Mouse (Mus musculus): Measurements from ENCODE around the gene Pakap. TPM values are rescaled to one million over a fixed set of nuclear protein-coding genes. Genes with fewer than 3 reads are reported as not detected.

Gene Pakap
- polyA plus RNA-seq, 1 experiment = 0.38 TPM

GRCm38 (mm10) chr4:57575686-57576085 lies 7.7 kb downstream of the Pakap start:
- Histone ChIP-seq H3K4me3 (ENCODE audit: control insufficient read depth, insufficient read depth, low read length) (no peak overlapping the region), H3K27ac (ENCODE audit: control insufficient read depth, insufficient read depth, low read length) (no peak overlapping the region), H3K27me3 (ENCODE audit: control insufficient read depth, insufficient read depth, low read length) (no peaks in the 10 kb centered on the region), H3K4me1 (replicated peaks; ENCODE audit: control insufficient read depth, insufficient read depth, low read length) (no peaks in the 10 kb centered on the region), H3K36me3 (ENCODE audit: control insufficient read depth, insufficient read depth, low read length) (no peaks in the 10 kb centered on the region)
- no peak for TF ChIP-seq CTCF (IDR thresholded peaks at IDR 0.05; ENCODE audit: borderline replicate concordance, control insufficient read depth, extremely low read depth, insufficient read depth, low read length, poor library complexity)
- no peak for TF ChIP-seq POLR2A (IDR thresholded peaks at IDR 0.05; ENCODE audit: control insufficient read depth, extremely low read depth, insufficient read depth, low read length, poor library complexity)
- DNase-seq = no peak
- WGBS = 88% methylated on average over 5 of the region's 5 CpGs

GRCm38 (mm10) chr4:57576095-57576494 lies 8.1 kb downstream of the Pakap start:
- 89% methylated on average over 11 of the region's 11 CpGs for WGBS
- no peaks in the 10 kb centered on the region for H3K27me3 ChIP-seq (ENCODE audit: control insufficient read depth, insufficient read depth, low read length)
- DNase-seq = no peak
- no peak overlapping the region for H3K4me3 ChIP-seq (ENCODE audit: control insufficient read depth, insufficient read depth, low read length)
- no peaks in the 10 kb centered on the region for H3K36me3 ChIP-seq (ENCODE audit: control insufficient read depth, insufficient read depth, low read length)
- no peaks in the 10 kb centered on the region for H3K4me1 ChIP-seq (replicated peaks; ENCODE audit: control insufficient read depth, insufficient read depth, low read length)
- TF ChIP-seq CTCF (IDR thresholded peaks at IDR 0.05; ENCODE audit: borderline replicate concordance, control insufficient read depth, extremely low read depth, insufficient read depth, low read length, poor library complexity) (no peak), POLR2A (IDR thresholded peaks at IDR 0.05; ENCODE audit: control insufficient read depth, extremely low read depth, insufficient read depth, low read length, poor library complexity) (no peak)
- no peak overlapping the region for H3K27ac ChIP-seq (ENCODE audit: control insufficient read depth, insufficient read depth, low read length)

- Histone ChIP-seq H3K4me3 (ENCODE audit: control insufficient read depth, insufficient read depth, low read length) (no peak overlapping the region), H3K4me1 (replicated peaks; ENCODE audit: control insufficient read depth, insufficient read depth, low read length) (no peaks in the 10 kb centered on the region), H3K36me3 (ENCODE audit: control insufficient read depth, insufficient read depth, low read length) (no peaks in the 10 kb centered on the region), H3K27me3 (ENCODE audit: control insufficient read depth, insufficient read depth, low read length) (no peaks in the 10 kb centered on the region), H3K27ac (ENCODE audit: control insufficient read depth, insufficient read depth, low read length) (no peak overlapping the region)
- no peak for DNase-seq
- 95% methylated on average over 10 of the region's 10 CpGs for WGBS
- TF ChIP-seq CTCF (IDR thresholded peaks at IDR 0.05; ENCODE audit: borderline replicate concordance, control insufficient read depth, extremely low read depth, insufficient read depth, low read length, poor library complexity) = no peak
- no peak for TF ChIP-seq POLR2A (IDR thresholded peaks at IDR 0.05; ENCODE audit: control insufficient read depth, extremely low read depth, insufficient read depth, low read length, poor library complexity)
These were observed 11.7 kb downstream of the Pakap start for GRCm38 (mm10) chr4:57579683-57580082.

GRCm38 (mm10) chr4:57585281-57585800 lies 17.4 kb downstream of the Pakap start:
- DNase-seq = no peak
- H3K4me1 ChIP-seq (replicated peaks; ENCODE audit: control insufficient read depth, insufficient read depth, low read length) = no peaks in the 10 kb centered on the region
- H3K36me3 ChIP-seq (ENCODE audit: control insufficient read depth, insufficient read depth, low read length) = no peaks in the 10 kb centered on the region
- 91% methylated on average over 6 of the region's 6 CpGs for WGBS
- TF ChIP-seq CTCF (IDR thresholded peaks at IDR 0.05; ENCODE audit: borderline replicate concordance, control insufficient read depth, extremely low read depth, insufficient read depth, low read length, poor library complexity) = no peak
- TF ChIP-seq POLR2A (IDR thresholded peaks at IDR 0.05; ENCODE audit: control insufficient read depth, extremely low read depth, insufficient read depth, low read length, poor library complexity) = no peak
- no peak overlapping the region for H3K4me3 ChIP-seq (ENCODE audit: control insufficient read depth, insufficient read depth, low read length)
- no peak overlapping the region for H3K27ac ChIP-seq (ENCODE audit: control insufficient read depth, insufficient read depth, low read length)
- H3K27me3 ChIP-seq (ENCODE audit: control insufficient read depth, insufficient read depth, low read length) = no peaks in the 10 kb centered on the region

GRCm38 (mm10) chr4:57586933-57587658 lies 19.1 kb downstream of the Pakap start:
- H3K4me3 ChIP-seq (ENCODE audit: control insufficient read depth, insufficient read depth, low read length) = no peak overlapping the region
- no peak for DNase-seq
- TF ChIP-seq CTCF (IDR thresholded peaks at IDR 0.05; ENCODE audit: borderline replicate concordance, control insufficient read depth, extremely low read depth, insufficient read depth, low read length, poor library complexity) (no peak), POLR2A (IDR thresholded peaks at IDR 0.05; ENCODE audit: control insufficient read depth, extremely low read depth, insufficient read depth, low read length, poor library complexity) (no peak)
- no peaks in the 10 kb centered on the region for H3K27me3 ChIP-seq (ENCODE audit: control insufficient read depth, insufficient read depth, low read length)
- 44% methylated on average over 7 of the region's 7 CpGs for WGBS
- no peaks in the 10 kb centered on the region for H3K36me3 ChIP-seq (ENCODE audit: control insufficient read depth, insufficient read depth, low read length)
- no peak overlapping the region for H3K27ac ChIP-seq (ENCODE audit: control insufficient read depth, insufficient read depth, low read length)
- no peaks in the 10 kb centered on the region for H3K4me1 ChIP-seq (replicated peaks; ENCODE audit: control insufficient read depth, insufficient read depth, low read length)

GRCm38 (mm10) chr4:57588356-57588755 lies 20.4 kb downstream of the Pakap start:
- H3K4me1 ChIP-seq (replicated peaks; ENCODE audit: control insufficient read depth, insufficient read depth, low read length) = no peaks in the 10 kb centered on the region
- DNase-seq = no peak
- H3K27ac ChIP-seq (ENCODE audit: control insufficient read depth, insufficient read depth, low read length) = no peak overlapping the region

More at GRCm38 (mm10) chr4:57588356-57588755, 20.4 kb downstream of the Pakap start:
- H3K36me3 ChIP-seq (ENCODE audit: control insufficient read depth, insufficient read depth, low read length) = no peaks in the 10 kb centered on the region
- H3K4me3 ChIP-seq (ENCODE audit: control insufficient read depth, insufficient read depth, low read length) = no peak overlapping the region
- 94% methylated on average over 1 of the region's 1 CpGs for WGBS
- no peaks in the 10 kb centered on the region for H3K27me3 ChIP-seq (ENCODE audit: control insufficient read depth, insufficient read depth, low read length)
- no peak for TF ChIP-seq CTCF (IDR thresholded peaks at IDR 0.05; ENCODE audit: borderline replicate concordance, control insufficient read depth, extremely low read depth, insufficient read depth, low read length, poor library complexity)
- TF ChIP-seq POLR2A (IDR thresholded peaks at IDR 0.05; ENCODE audit: control insufficient read depth, extremely low read depth, insufficient read depth, low read length, poor library complexity) = no peak

Data from thymus, adult 2 months (tissue).